Comparison of ENCODE assay signal across 23 mouse cellular contexts in genomic region chr4:151415376-151415775, GRCm38 (mm10).
DNase-seq lines count a peak whose midpoint lies in the region; ATAC-seq and TF ChIP-seq lines count a peak whose summit lies in the region.
"Had no signal": no experiment of that assay in that cellular context is flagged by ENCODE, and none has a peak within 500 bp of the region (broad histone marks: within the 10 kb centered on the region; RNA-seq: fewer than 3 reads in every experiment).

No protein-coding gene starts in this region.

- no peaks in the 10 kb centered on the region for H3K27me3 ChIP-seq in liver, adult 2 months (ENCODE audit: control insufficient read depth, insufficient read depth, low read length)
- no peaks in the 10 kb centered on the region for H3K27me3 ChIP-seq in liver, embryonic 12.5 days (replicated peaks)
- no peaks in the 10 kb centered on the region for H3K27me3 ChIP-seq in liver, embryonic 14.5 days (ENCODE audit: control insufficient read depth, insufficient read depth, low read length)
- H3K27me3 ChIP-seq in liver, postnatal 0 days (ENCODE audit: insufficient read depth, low read length), result no peaks in the 10 kb centered on the region
- H3K27me3 ChIP-seq: hindbrain, embryonic 12.5 days; hindbrain, embryonic 15.5 days had no signal

- TF ChIP-seq CTCF in liver, adult 2 months (IDR thresholded peaks at IDR 0.05; ENCODE audit: low read depth, low read length), result no peak
- TF ChIP-seq CTCF in liver, embryonic 14.5 days (IDR thresholded peaks at IDR 0.05; ENCODE audit: low read depth), result no peak
- TF ChIP-seq CTCF in liver, postnatal 0 days (IDR thresholded peaks at IDR 0.05; ENCODE audit: low read depth), result no peak

- peak; percentile 61 for DNase-seq in liver, adult 2 months (ENCODE audit: extremely low read depth, low read depth, low spot score)
- no peak for DNase-seq in liver
- no peak for DNase-seq in liver, embryonic 14.5 days (ENCODE audit: low read depth in 3 of 3, low spot score in 3 of 3)
- DNase-seq in liver, postnatal 0 days, result no peak
- DNase-seq in ovary, postnatal 14 days (ENCODE audit: low spot score), result no peak
- DNase-seq: adrenal gland, adult 2 months; adrenal gland, postnatal 25 days; cerebellum, adult 18-20 months; cerebellum, adult 9-10 months; cerebellum, postnatal 14 days; forebrain, postnatal 0 days; gastrocnemius, adult 2 months; gastrocnemius, postnatal 14 days; heart, adult 2 months had no signal

- H3K4me1 ChIP-seq in liver, adult 2 months (ENCODE audit: control insufficient read depth, insufficient read depth, low read length), result peaks cover 7% of the 10 kb centered on the region; the same call in 1 of the 2 replicates
- H3K4me1 ChIP-seq in liver, embryonic 12.5 days, result peaks cover 3% of the 10 kb centered on the region; the same call in 1 of the 2 replicates
- no peaks in the 10 kb centered on the region for H3K4me1 ChIP-seq in liver, embryonic 14.5 days (replicated peaks; ENCODE audit: control insufficient read depth in 2 of 2, insufficient read depth in 2 of 2, low read length in 1 of 2)
- H3K4me1 ChIP-seq in liver, postnatal 0 days (ENCODE audit: insufficient read depth), result no peaks in the 10 kb centered on the region

- H3K27ac ChIP-seq in liver, adult 2 months (replicated peaks; ENCODE audit: insufficient read depth, low read depth, low read length), result peak overlapping the region; percentile 89
- H3K27ac ChIP-seq in liver, embryonic 12.5 days, result no peak overlapping the region
- H3K27ac ChIP-seq in liver, embryonic 14.5 days, result no peak overlapping the region
- no peak overlapping the region for H3K27ac ChIP-seq in liver, postnatal 0 days (ENCODE audit: low read depth)
- H3K27ac ChIP-seq: forebrain, embryonic 10.5 days; gastrocnemius, adult 2 months; heart, adult 2 months; heart, embryonic 10.5 days; heart, embryonic 13.5 days; hindbrain, embryonic 12.5 days; hindbrain, embryonic 15.5 days had no signal

- H3K79me2 ChIP-seq in liver, adult 2 months (ENCODE audit: control insufficient read depth, insufficient read depth, low read length), result no peaks in the 10 kb centered on the region

- no peaks in the 10 kb centered on the region for H3K36me3 ChIP-seq in liver, adult 2 months (ENCODE audit: control insufficient read depth, insufficient read depth, low read length)
- no peaks in the 10 kb centered on the region for H3K36me3 ChIP-seq in liver, embryonic 12.5 days
- no peaks in the 10 kb centered on the region for H3K36me3 ChIP-seq in liver, embryonic 14.5 days (replicated peaks; ENCODE audit: control insufficient read depth, insufficient read depth, low read depth)
- no peaks in the 10 kb centered on the region for H3K36me3 ChIP-seq in liver, postnatal 0 days (replicated peaks; ENCODE audit: insufficient read depth, low read length)
- H3K36me3 ChIP-seq: forebrain, embryonic 10.5 days; heart, embryonic 10.5 days; heart, embryonic 13.5 days; hindbrain, embryonic 12.5 days; hindbrain, embryonic 15.5 days had no signal

- TF ChIP-seq POLR2A in liver, adult 2 months (IDR thresholded peaks at IDR 0.05; ENCODE audit: extremely low read depth, insufficient read depth, low read length), result no peak

- H3K9ac ChIP-seq in liver, adult 2 months (ENCODE audit: low read depth, low read length), result peak overlapping the region; percentile 58
- no peak overlapping the region for H3K9ac ChIP-seq in liver, embryonic 12.5 days
- H3K9ac ChIP-seq in liver, embryonic 14.5 days (replicated peaks), result no peak overlapping the region
- peak overlapping the region; percentile 26; the same call in 1 of the 2 replicates for H3K9ac ChIP-seq in liver, postnatal 0 days (replicated peaks)
- H3K9ac ChIP-seq: forebrain, postnatal 0 days; heart, embryonic 13.5 days; hindbrain, embryonic 12.5 days; hindbrain, embryonic 15.5 days had no signal

- H3K9me3 ChIP-seq in liver, embryonic 12.5 days (replicated peaks), result no peaks in the 10 kb centered on the region
- no peaks in the 10 kb centered on the region for H3K9me3 ChIP-seq in liver, embryonic 14.5 days (ENCODE audit: control insufficient read depth, low read length)
- H3K9me3 ChIP-seq in liver, postnatal 0 days (ENCODE audit: low read length), result no peaks in the 10 kb centered on the region
- H3K9me3 ChIP-seq: forebrain, embryonic 10.5 days; heart, embryonic 10.5 days; heart, embryonic 13.5 days; hindbrain, embryonic 12.5 days; hindbrain, embryonic 15.5 days had no signal

- TF ChIP-seq EP300 in liver, embryonic 14.5 days (IDR thresholded peaks at IDR 0.05; ENCODE audit: low read depth), result no peak
- no peak for TF ChIP-seq EP300 in liver, postnatal 0 days (IDR thresholded peaks at IDR 0.05; ENCODE audit: low read depth)

- 36% methylated on average over 16 of the region's 16 CpGs for WGBS in liver, adult 2 months
- WGBS in liver, embryonic 12.5 days (ENCODE audit: insufficient replicate concordance), result 73% methylated on average over 16 of the region's 16 CpGs
- WGBS in liver, embryonic 14.5 days (ENCODE audit: insufficient replicate concordance), result 68% methylated on average over 16 of the region's 16 CpGs
- WGBS in liver, postnatal 0 days (ENCODE audit: insufficient replicate concordance), result 66% methylated on average over 16 of the region's 16 CpGs

- H3K4me2 ChIP-seq in liver, embryonic 12.5 days, result peak overlapping the region; percentile 21
- H3K4me2 ChIP-seq in liver, embryonic 14.5 days (ENCODE audit: low read depth), result peak overlapping the region; percentile 41
- H3K4me2 ChIP-seq in liver, postnatal 0 days (ENCODE audit: low read depth, low read length), result peak overlapping the region; percentile 67
- H3K4me2 ChIP-seq: heart, embryonic 13.5 days; hindbrain, embryonic 12.5 days; hindbrain, embryonic 15.5 days had no signal

- no peak for ATAC-seq in liver, embryonic 12.5 days
- ATAC-seq in liver, embryonic 14.5 days (ENCODE audit: insufficient read depth), result no peak
- ATAC-seq in liver, postnatal 0 days, result no peak
- no peak for ATAC-seq in cerebellum, adult (ENCODE audit: insufficient number of reproducible peaks, low FRiP score, low TSS enrichment)
- ATAC-seq: CD4-positive, CD25-positive, alpha-beta regulatory T cell, adult 4 months; forebrain, embryonic 14.5 days; forebrain, postnatal 0 days had no signal

- peak overlapping the region; percentile 45 for H3K4me3 ChIP-seq in liver, adult 2 months (ENCODE audit: insufficient read depth, low read depth, low read length)
- H3K4me3 ChIP-seq in liver, embryonic 12.5 days, result no peak overlapping the region
- peak overlapping the region; percentile 11 to 12; a peak in 1 of 4 replicates for H3K4me3 ChIP-seq in liver, embryonic 14.5 days (ENCODE audit: insufficient read depth in 1 of 2, low read depth in 2 of 2, low read length in 2 of 2)
- peak overlapping the region; percentile 20; the same call in 1 of the 2 replicates for H3K4me3 ChIP-seq in liver, postnatal 0 days (ENCODE audit: low read depth, low read length)
- H3K4me3 ChIP-seq: forebrain, embryonic 10.5 days; gastrocnemius, adult 2 months; heart, adult 2 months; heart, embryonic 10.5 days; heart, embryonic 13.5 days; hindbrain, embryonic 12.5 days; hindbrain, embryonic 15.5 days had no signal

Comparison
In these comparisons a context has a peak if more than half of its experiments do, and no peak if none do; other contexts are left out.
1. H3K9ac ChIP-seq: peak in liver, adult 2 months (single experiment) and liver, postnatal 0 days (single experiment); none in liver, embryonic 12.5 days (single experiment) and liver, embryonic 14.5 days (single experiment).
2. Peak in every context shown above with its lines, with median percentiles within 50 percentile points of each other: H3K4me2 ChIP-seq.